Mouse (Mus musculus): ENCODE measurements around the gene Lrrk1. TPM values are rescaled to one million over a fixed set of nuclear protein-coding genes. Genes with fewer than 3 reads are reported as not detected.

Lrrk1 gene
- total and polyA plus RNA-seq, 2 experiments = 7.4 to 15.0 TPM

- Histone ChIP-seq H3K27me3 (ENCODE audit: control insufficient read depth, insufficient read depth, low read length) (no peaks in the 10 kb centered on the region), H3K9ac (ENCODE audit: low read depth, low read length) (no peak overlapping the region), H3K36me3 (ENCODE audit: control insufficient read depth, insufficient read depth, low read length) (peaks cover 21% of the 10 kb centered on the region), H3K27ac (replicated peaks; ENCODE audit: insufficient read depth, low read depth, low read length) (no peak overlapping the region), H3K4me3 (ENCODE audit: insufficient read depth, low read depth, low read length) (no peak overlapping the region), H3K4me1 (ENCODE audit: control insufficient read depth, insufficient read depth, low read length) (peaks cover 3% of the 10 kb centered on the region), H3K79me2 (ENCODE audit: control insufficient read depth, insufficient read depth, low read length) (no peaks in the 10 kb centered on the region)
- TF ChIP-seq CTCF (IDR thresholded peaks at IDR 0.05; ENCODE audit: low read depth, low read length) = no peak
- no peak for TF ChIP-seq POLR2A (IDR thresholded peaks at IDR 0.05; ENCODE audit: extremely low read depth, insufficient read depth, low read length)
- no peak for DNase-seq (ENCODE audit: extremely low read depth, low read depth, low spot score)
- WGBS = 93% methylated on average over 14 of the region's 14 CpGs
These were observed 84.1 kb downstream of the Lrrk1 start for GRCm38 (mm10) chr7:66303922-66304660.

GRCm38 (mm10) chr7:66301486-66301885 is 86.7 kb downstream of the Lrrk1 start:
- Histone ChIP-seq H3K9ac (ENCODE audit: low read depth, low read length) (no peak overlapping the region), H3K4me3 (ENCODE audit: insufficient read depth, low read depth, low read length) (no peak overlapping the region), H3K27me3 (ENCODE audit: control insufficient read depth, insufficient read depth, low read length) (no peaks in the 10 kb centered on the region), H3K36me3 (ENCODE audit: control insufficient read depth, insufficient read depth, low read length) (peaks cover 21% of the 10 kb centered on the region), H3K4me1 (ENCODE audit: control insufficient read depth, insufficient read depth, low read length) (no peaks in the 10 kb centered on the region), H3K79me2 (ENCODE audit: control insufficient read depth, insufficient read depth, low read length) (no peaks in the 10 kb centered on the region), H3K27ac (replicated peaks; ENCODE audit: insufficient read depth, low read depth, low read length) (no peak overlapping the region)
- WGBS = 85% methylated on average over 4 of the region's 4 CpGs
- DNase-seq (ENCODE audit: extremely low read depth, low read depth, low spot score) = no peak
- no peak for TF ChIP-seq CTCF (IDR thresholded peaks at IDR 0.05; ENCODE audit: low read depth, low read length)
- no peak for TF ChIP-seq POLR2A (IDR thresholded peaks at IDR 0.05; ENCODE audit: extremely low read depth, insufficient read depth, low read length)

- DNase-seq (ENCODE audit: extremely low read depth, low read depth, low spot score) = peak; percentile 64
- Histone ChIP-seq H3K36me3 (ENCODE audit: control insufficient read depth, insufficient read depth, low read length) (peaks cover 20% of the 10 kb centered on the region), H3K27me3 (ENCODE audit: control insufficient read depth, insufficient read depth, low read length) (no peaks in the 10 kb centered on the region), H3K4me1 (ENCODE audit: control insufficient read depth, insufficient read depth, low read length) (no peaks in the 10 kb centered on the region), H3K9ac (ENCODE audit: low read depth, low read length) (no peak overlapping the region), H3K4me3 (ENCODE audit: insufficient read depth, low read depth, low read length) (no peak overlapping the region), H3K79me2 (ENCODE audit: control insufficient read depth, insufficient read depth, low read length) (no peaks in the 10 kb centered on the region), H3K27ac (replicated peaks; ENCODE audit: insufficient read depth, low read depth, low read length) (no peak overlapping the region)
- peak; percentile 87 for TF ChIP-seq CTCF (IDR thresholded peaks at IDR 0.05; ENCODE audit: low read depth, low read length)
- no peak for TF ChIP-seq POLR2A (IDR thresholded peaks at IDR 0.05; ENCODE audit: extremely low read depth, insufficient read depth, low read length)
- WGBS = 21% methylated on average over 5 of the region's 5 CpGs
These were observed 87.5 kb downstream of the Lrrk1 start for GRCm38 (mm10) chr7:66300680-66301079.

GRCm38 (mm10) chr7:66297656-66298021 is 90.5 kb downstream of the Lrrk1 start:
- H3K36me3 ChIP-seq (ENCODE audit: control insufficient read depth, insufficient read depth, low read length) = peaks cover 23% of the 10 kb centered on the region
- H3K4me3 ChIP-seq (ENCODE audit: insufficient read depth, low read depth, low read length) = no peak overlapping the region
- no peaks in the 10 kb centered on the region for H3K4me1 ChIP-seq (ENCODE audit: control insufficient read depth, insufficient read depth, low read length)
- H3K9ac ChIP-seq (ENCODE audit: low read depth, low read length) = no peak overlapping the region
- no peaks in the 10 kb centered on the region for H3K27me3 ChIP-seq (ENCODE audit: control insufficient read depth, insufficient read depth, low read length)
- H3K79me2 ChIP-seq (ENCODE audit: control insufficient read depth, insufficient read depth, low read length) = no peaks in the 10 kb centered on the region
- no peak overlapping the region for H3K27ac ChIP-seq (replicated peaks; ENCODE audit: insufficient read depth, low read depth, low read length)
- DNase-seq (ENCODE audit: extremely low read depth, low read depth, low spot score) = no peak
- 91% methylated on average over 9 of the region's 9 CpGs for WGBS
- no peak for TF ChIP-seq CTCF (IDR thresholded peaks at IDR 0.05; ENCODE audit: low read depth, low read length)
- TF ChIP-seq POLR2A (IDR thresholded peaks at IDR 0.05; ENCODE audit: extremely low read depth, insufficient read depth, low read length) = no peak

GRCm38 (mm10) chr7:66296921-66297655 is 91.1 kb downstream of the Lrrk1 start:
- Histone ChIP-seq H3K27me3 (ENCODE audit: control insufficient read depth, insufficient read depth, low read length) (no peaks in the 10 kb centered on the region), H3K79me2 (ENCODE audit: control insufficient read depth, insufficient read depth, low read length) (no peaks in the 10 kb centered on the region), H3K4me3 (ENCODE audit: insufficient read depth, low read depth, low read length) (no peak overlapping the region), H3K36me3 (ENCODE audit: control insufficient read depth, insufficient read depth, low read length) (peaks cover 21% of the 10 kb centered on the region), H3K4me1 (ENCODE audit: control insufficient read depth, insufficient read depth, low read length) (no peaks in the 10 kb centered on the region), H3K9ac (ENCODE audit: low read depth, low read length) (no peak overlapping the region), H3K27ac (replicated peaks; ENCODE audit: insufficient read depth, low read depth, low read length) (no peak overlapping the region)
- DNase-seq (ENCODE audit: extremely low read depth, low read depth, low spot score) = no peak
- whole genome bisulfite sequencing = 91% methylated on average over 12 of the region's 12 CpGs
- TF ChIP-seq POLR2A (IDR thresholded peaks at IDR 0.05; ENCODE audit: extremely low read depth, insufficient read depth, low read length) (no peak), CTCF (IDR thresholded peaks at IDR 0.05; ENCODE audit: low read depth, low read length) (no peak)
